ENCODE assay signal across 7 mouse cellular contexts in the genomic region with DNA sequence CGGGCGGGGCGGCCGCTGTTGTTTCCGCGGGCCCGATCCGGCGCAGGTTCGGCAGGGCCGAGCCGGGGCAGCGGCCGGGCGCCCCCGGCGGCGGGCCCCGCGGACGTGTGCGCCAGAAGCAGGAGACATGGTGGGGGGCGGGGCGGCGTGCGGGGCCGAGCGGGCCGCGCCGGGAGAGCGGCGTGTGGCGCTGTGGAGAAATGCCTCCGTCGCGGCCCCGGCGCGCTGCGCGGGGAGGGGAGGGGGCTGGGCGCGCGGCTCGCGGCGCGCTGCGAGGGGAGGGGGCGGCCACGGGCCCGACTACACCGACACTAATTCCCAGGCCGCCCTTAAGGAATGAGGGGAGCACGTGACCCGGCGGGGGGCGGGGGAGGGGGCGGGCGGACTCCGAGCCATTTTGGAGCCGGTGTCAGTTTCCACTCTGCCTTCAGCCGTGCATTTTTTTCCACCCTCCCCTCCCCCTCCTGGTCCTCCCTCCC. TPM values are rescaled to one million over a fixed set of nuclear protein-coding genes. Genes with fewer than 3 reads are reported as not detected.
DNase-seq lines count a peak whose midpoint lies in the region; ATAC-seq and TF ChIP-seq lines count a peak whose summit lies in the region.

No protein-coding gene starts in this region.

- peak overlapping the region; percentile 97 for H3K27ac ChIP-seq in gastrocnemius, adult 2 months
- H3K27ac ChIP-seq in intestine, embryonic 14.5 days (ENCODE audit: low read depth), result peak overlapping the region; percentile 89
- H3K27ac ChIP-seq in limb, embryonic 12.5 days, result peak overlapping the region; percentile 93
- H3K27ac ChIP-seq in midbrain, embryonic 13.5 days, result peak overlapping the region; percentile 98
- peak overlapping the region; percentile 50; the same call in 1 of the 2 replicates for H3K27ac ChIP-seq in spleen, adult 2 months (ENCODE audit: insufficient read depth, low read length)

- peak; percentile 89 for DNase-seq in ZHBTc4 (ENCODE audit: low read depth, low spot score)
- peak; percentile 96 for DNase-seq in cerebellum, postnatal 10 days
- DNase-seq in gastrocnemius, adult 2 months, result peak; percentile 88
- DNase-seq in intestine, embryonic 14.5 days (ENCODE audit: low spot score), result peak; percentile 93
- DNase-seq in spleen, adult 2 months (ENCODE audit: low read depth in 1 of 2, low spot score in 2 of 2), result peak in 1 of 2 experiments; percentile 55

- peaks cover 28% of the 10 kb centered on the region for H3K27me3 ChIP-seq in intestine, embryonic 14.5 days (replicated peaks; ENCODE audit: control insufficient read depth, insufficient read depth, low read length)
- H3K27me3 ChIP-seq in limb, embryonic 12.5 days, result peaks cover 32% of the 10 kb centered on the region
- H3K27me3 ChIP-seq in midbrain, embryonic 13.5 days, result peaks cover 46% of the 10 kb centered on the region
- H3K27me3 ChIP-seq in spleen, adult 2 months (ENCODE audit: control insufficient read depth, insufficient read depth, low read length), result peaks cover 14% of the 10 kb centered on the region

- H3K4me1 ChIP-seq in intestine, embryonic 14.5 days (replicated peaks; ENCODE audit: control insufficient read depth, insufficient read depth, low read length), result peaks cover 19% of the 10 kb centered on the region
- peaks cover 41% of the 10 kb centered on the region for H3K4me1 ChIP-seq in limb, embryonic 12.5 days (replicated peaks)
- peaks cover 51% of the 10 kb centered on the region for H3K4me1 ChIP-seq in midbrain, embryonic 13.5 days (replicated peaks)
- peaks cover 8% of the 10 kb centered on the region for H3K4me1 ChIP-seq in spleen, adult 2 months (ENCODE audit: control insufficient read depth, insufficient read depth, insufficient read length)

- H3K9me3 ChIP-seq in intestine, embryonic 14.5 days (ENCODE audit: control insufficient read depth, low read length), result no peaks in the 10 kb centered on the region
- H3K9me3 ChIP-seq in limb, embryonic 12.5 days, result no peaks in the 10 kb centered on the region
- H3K9me3 ChIP-seq in midbrain, embryonic 13.5 days, result no peaks in the 10 kb centered on the region

- peak; percentile 20; the same call in 1 of the 2 replicates for TF ChIP-seq CTCF in gastrocnemius, adult 2 months (IDR thresholded peaks at IDR 0.05)
- TF ChIP-seq CTCF in spleen, adult 2 months (IDR thresholded peaks at IDR 0.05; ENCODE audit: extremely low read depth, insufficient read depth, insufficient read length, insufficient replicate concordance), result no peak

- intact Hi-C loops in gastrocnemius, adult 2 months (cut with DNase I), result loop anchor here (5.0 to 10.0 kb wide), 4 partner anchors 91 to 622 kb away; partner anchors contain the start of genes Dnajc1 and Mllt10

- 0 out of 2 replicates have a peak, but pooled peaks cover 3% of the 10 kb centered on the region for H3K36me3 ChIP-seq in intestine, embryonic 14.5 days (ENCODE audit: control insufficient read depth, insufficient read depth, low read length)
- H3K36me3 ChIP-seq in limb, embryonic 12.5 days, result no peaks in the 10 kb centered on the region
- no peaks in the 10 kb centered on the region for H3K36me3 ChIP-seq in midbrain, embryonic 13.5 days
- no peaks in the 10 kb centered on the region for H3K36me3 ChIP-seq in spleen, adult 2 months (ENCODE audit: control insufficient read depth, insufficient read depth, low read length)

- WGBS in intestine, embryonic 14.5 days, result under 1% methylated on average over 35 of the region's 64 CpGs
- under 1% methylated on average over 22 of the region's 64 CpGs for WGBS in limb, embryonic 12.5 days
- 0% methylated on average over 10 of the region's 64 CpGs for WGBS in midbrain, embryonic 13.5 days
- under 1% methylated on average over 37 of the region's 64 CpGs for WGBS in spleen, adult 2 months

- H3K4me3 ChIP-seq in gastrocnemius, adult 2 months, result peak overlapping the region; percentile 94
- H3K4me3 ChIP-seq in intestine, embryonic 14.5 days (ENCODE audit: low read depth, low read length), result peak overlapping the region; percentile 86
- H3K4me3 ChIP-seq in limb, embryonic 12.5 days (replicated peaks), result peak overlapping the region; percentile 80
- peak overlapping the region; percentile 89 for H3K4me3 ChIP-seq in midbrain, embryonic 13.5 days (replicated peaks)
- H3K4me3 ChIP-seq in spleen, adult 2 months (ENCODE audit: extremely low read depth, insufficient read depth, insufficient read length), result peak overlapping the region; percentile 93

- H3K4me2 ChIP-seq in intestine, embryonic 14.5 days (ENCODE audit: low read length), result peak overlapping the region; percentile 88
- H3K4me2 ChIP-seq in limb, embryonic 12.5 days, result peak overlapping the region; percentile 77
- peak overlapping the region; percentile 85 for H3K4me2 ChIP-seq in midbrain, embryonic 13.5 days (replicated peaks)

- TF ChIP-seq POLR2A in spleen, adult 2 months (IDR thresholded peaks at IDR 0.05; ENCODE audit: low read depth, low read length), result no peak

- H3K9ac ChIP-seq in intestine, embryonic 14.5 days (ENCODE audit: low read length), result peak overlapping the region; percentile 89
- peak overlapping the region; percentile 91 for H3K9ac ChIP-seq in limb, embryonic 12.5 days (replicated peaks)
- peak overlapping the region; percentile 96 for H3K9ac ChIP-seq in midbrain, embryonic 13.5 days (replicated peaks)

- peak; percentile 93 for ATAC-seq in intestine, embryonic 14.5 days (replicated peaks; ENCODE audit: low FRiP score, low TSS enrichment, low read depth)
- peak; percentile 89 for ATAC-seq in limb, embryonic 12.5 days (ENCODE audit: insufficient number of reproducible peaks, insufficient read depth, low FRiP score, low TSS enrichment, low read depth)
- peak; percentile 87 for ATAC-seq in midbrain, embryonic 13.5 days

RNA-seq across cellular contexts. Expression of gene Bmi1, which starts 0.3 kb away (rescaled TPM):
- 10 to 100 TPM; 48.2 to 53.5 TPM for total RNA-seq in gastrocnemius, adult 2 months (2021)
- polyA plus RNA-seq in intestine, embryonic 14.5 days (2014; fragmentation: Nextera tagmentation; extraction: Ambion mirVana), result 20.7 and 25.1 TPM in 2 replicates
- 29.3 and 33.4 TPM in 2 replicates for polyA plus RNA-seq in limb, embryonic 12.5 days (2016; fragmentation: Nextera tagmentation; extraction: Ambion mirVana)
- 33.9 and 34.2 TPM in 2 replicates for polyA plus RNA-seq in midbrain, embryonic 13.5 days (2015; fragmentation: Nextera tagmentation; extraction: Ambion mirVana)
- 9.0 and 13.0 TPM in 2 replicates for polyA plus RNA-seq in spleen, adult 2 months (2012; rRNA removed)

RNA-seq across cellular contexts. Expression of gene Commd3, which starts 4.3 kb away (rescaled TPM):
- total RNA-seq in gastrocnemius, adult 2 months (2021), result 100 to 1,000 TPM in 1 of 2 experiments, 10 to 100 TPM in 1; 83.3 to 100 TPM
- polyA plus RNA-seq in intestine, embryonic 14.5 days (2014; fragmentation: Nextera tagmentation; extraction: Ambion mirVana), result 199 and 202 TPM in 2 replicates
- 207 and 225 TPM in 2 replicates for polyA plus RNA-seq in limb, embryonic 12.5 days (2016; fragmentation: Nextera tagmentation; extraction: Ambion mirVana)
- polyA plus RNA-seq in midbrain, embryonic 13.5 days (2015; fragmentation: Nextera tagmentation; extraction: Ambion mirVana), result 189 and 191 TPM in 2 replicates
- 19.3 and 20.2 TPM in 2 replicates for polyA plus RNA-seq in spleen, adult 2 months (2012; rRNA removed)

RNA-seq across cellular contexts. Expression of gene Spag6, which starts 17.3 kb away (rescaled TPM):
- total RNA-seq in gastrocnemius, adult 2 months (2021), result 1 to 10 TPM; 1.2 to 1.5 TPM
- not detected in 2 replicates for polyA plus RNA-seq in intestine, embryonic 14.5 days (2014; fragmentation: Nextera tagmentation; extraction: Ambion mirVana)
- 0.21 TPM in 1 of 2 replicates, not detected in the other for polyA plus RNA-seq in limb, embryonic 12.5 days (2016; fragmentation: Nextera tagmentation; extraction: Ambion mirVana)
- polyA plus RNA-seq in midbrain, embryonic 13.5 days (2015; fragmentation: Nextera tagmentation; extraction: Ambion mirVana), result 0.24 and 0.28 TPM in 2 replicates
- polyA plus RNA-seq in spleen, adult 2 months (2012; rRNA removed), result 0.51 and 0.80 TPM in 2 replicates
